Mouse (Mus musculus) midbrain, embryonic 16.5 days (tissue): Measurements from ENCODE around the gene Rab8a. TPM values are rescaled to one million over a fixed set of nuclear protein-coding genes. Genes with fewer than 3 reads are reported as not detected.

ENCODE experiments used
- ATAC-seq: fragments of 200-750 bp; cut with Nextera tagmentation; 2 replicates; pipeline ENCODE4 v1.8.0; 2017; ENCODE audit warnings: moderate TSS enrichment
- H3K27ac ChIP-seq: fragments of 300-500 bp; sonication (generic); 2 replicates; pipeline ENCODE4 v1.5.1; 2014; ENCODE audit warnings: mild to moderate bottlenecking, low read length, mixed read lengths
- H3K27me3 ChIP-seq: fragments of 300-500 bp; sonication (generic); 2 replicates; pipeline ENCODE4 v1.6.1; 2014; ENCODE audit warnings: low read depth, low read length, mixed read lengths; ENCODE audit not compliant: control insufficient read depth, insufficient read depth
- H3K36me3 ChIP-seq: fragments of 300-500 bp; sonication (generic); 2 replicates; pipeline ENCODE4 v1.6.1; 2014; ENCODE audit warnings: mild to moderate bottlenecking, low read length, moderate library complexity, mixed read lengths; ENCODE audit not compliant: control insufficient read depth, insufficient read depth
- H3K4me1 ChIP-seq: fragments of 300-500 bp; sonication (generic); 2 replicates; pipeline ENCODE4 v1.6.1; 2014; ENCODE audit warnings: mild to moderate bottlenecking, low read length, mixed read lengths; ENCODE audit not compliant: control insufficient read depth, insufficient read depth
- H3K4me2 ChIP-seq: fragments of 300-500 bp; sonication (generic); 2 replicates; pipeline ENCODE4 v1.6.1; 2014; ENCODE audit warnings: mild to moderate bottlenecking, low read length, mixed read lengths
- H3K4me3 ChIP-seq: fragments of 300-500 bp; sonication (generic); 2 replicates; pipeline ENCODE4 v1.5.1; 2014; ENCODE audit warnings: low read depth, mild to moderate bottlenecking, low read length, moderate library complexity, mixed read lengths
- H3K9ac ChIP-seq: fragments of 300-500 bp; sonication (generic); 2 replicates; pipeline ENCODE4 v1.6.1; 2014; ENCODE audit warnings: low read depth, low read length, mixed read lengths
- H3K9me3 ChIP-seq: fragments of 300-500 bp; sonication (generic); replicated peaks from 2 replicates; pipeline ENCODE4 v1.6.1; 2014; ENCODE audit warnings: mild to moderate bottlenecking, low read length, mixed read lengths; ENCODE audit not compliant: control insufficient read depth, poor library complexity, severe bottlenecking
- WGBS: fragments of 180-500 bp; shearing (Covaris S2); extraction: QIAGEN DNeasy Blood & Tissue Kit; methylation state at CpG from one replicate; pipeline ENCODE4 v1.1.7; 2014; 5-methylcytosine and 5-hydroxymethylcytosine counted together
- polyA plus RNA-seq: library from polyadenylated mRNA; unstranded; fragments of >200 nt; fragmentation: Nextera tagmentation; extraction: Ambion mirVana; gene quantifications from 2 replicates; pipeline ENCODE4 v1.2.1, GENCODE M21; 2015

The Rab8a gene
- polyA plus RNA-seq, 1 experiment from 2014 or later, result 84.5 TPM

DNA sequence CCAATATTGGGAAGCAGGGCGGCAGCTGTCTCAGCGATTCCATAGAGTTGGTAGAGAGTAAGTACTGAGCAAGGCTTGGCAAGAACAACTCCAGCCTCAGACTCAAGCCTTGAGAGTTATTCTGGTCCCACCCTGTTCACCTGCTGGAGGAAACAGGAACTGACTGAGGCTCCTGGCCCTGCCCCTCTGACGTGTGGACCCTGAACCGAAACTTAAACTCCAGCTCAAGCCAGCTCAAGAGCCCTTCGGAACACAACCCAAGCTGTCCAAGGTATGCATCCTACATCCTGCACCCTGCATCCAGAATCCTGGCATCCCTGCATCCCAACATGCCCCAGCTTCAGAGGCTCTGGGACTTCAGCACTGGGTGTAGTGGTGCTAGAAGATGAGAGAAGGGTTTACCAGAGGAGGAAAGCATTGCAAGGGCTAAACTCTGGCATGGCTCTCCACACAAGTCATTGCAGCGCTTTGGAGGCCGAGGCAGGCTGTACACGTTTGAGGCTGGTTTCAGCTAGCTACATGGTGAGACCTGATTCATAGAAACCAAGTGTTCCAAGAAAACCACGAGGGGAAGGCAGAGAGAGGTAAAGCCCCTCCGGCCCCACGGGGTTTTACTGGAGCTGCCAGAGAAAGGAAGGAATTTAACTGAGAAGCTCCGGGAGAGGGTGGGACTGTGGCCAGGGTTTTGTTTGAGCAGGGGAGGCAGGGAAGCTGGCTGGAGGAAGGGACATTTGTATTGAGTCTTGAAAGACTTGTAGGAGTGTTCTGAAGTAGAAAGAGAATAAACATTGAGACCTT lies 28.6 kb downstream of the Rab8a start, which contains the start of gene Hsh2d:
Gene Hsh2d, plus strand, starts transcription at position 222 of the 798 bp plus-strand sequence.
- H3K4me3 ChIP-seq, result no peak within 1 kb of the TSS
- ATAC-seq, result no peak
- WGBS, result 72% methylated on average over 12 of the region's 12 CpGs
- H3K9me3 ChIP-seq, result no peaks in the 10 kb centered on the region
- H3K36me3 ChIP-seq, result no peaks in the 10 kb centered on the region
- no peak within 1 kb of the TSS for H3K4me2 ChIP-seq
- no peak within 1 kb of the TSS for H3K27ac ChIP-seq
- H3K9ac ChIP-seq, result no peak within 1 kb of the TSS
- no peaks in the 10 kb centered on the region for H3K4me1 ChIP-seq
- no peaks in the 10 kb centered on the region for H3K27me3 ChIP-seq

DNA sequence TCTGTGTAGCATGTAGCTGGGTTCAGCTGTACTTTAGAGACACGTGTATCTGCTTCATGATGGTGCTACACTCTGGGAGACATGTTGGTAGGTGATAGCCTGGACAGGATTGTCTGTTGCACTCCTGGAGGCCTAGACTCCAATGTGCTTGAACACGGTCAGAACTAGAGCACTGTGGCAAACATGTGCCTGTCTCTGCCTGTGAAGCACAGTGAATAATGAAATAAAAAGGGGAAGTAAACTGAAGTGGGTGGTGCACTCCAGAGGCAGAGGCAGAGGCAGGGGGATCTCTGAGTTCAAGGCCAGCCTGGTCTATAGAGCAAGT lies 29.2 kb downstream of the Rab8a start:
- Histone ChIP-seq H3K9ac (no peak overlapping the region), H3K4me2 (no peak overlapping the region), H3K9me3 (no peaks in the 10 kb centered on the region), H3K4me1 (no peaks in the 10 kb centered on the region), H3K27me3 (no peaks in the 10 kb centered on the region), H3K4me3 (no peak overlapping the region), H3K27ac (no peak overlapping the region), H3K36me3 (no peaks in the 10 kb centered on the region)
- WGBS, result 84% methylated on average over 2 of the region's 2 CpGs
- no peak for ATAC-seq

DNA sequence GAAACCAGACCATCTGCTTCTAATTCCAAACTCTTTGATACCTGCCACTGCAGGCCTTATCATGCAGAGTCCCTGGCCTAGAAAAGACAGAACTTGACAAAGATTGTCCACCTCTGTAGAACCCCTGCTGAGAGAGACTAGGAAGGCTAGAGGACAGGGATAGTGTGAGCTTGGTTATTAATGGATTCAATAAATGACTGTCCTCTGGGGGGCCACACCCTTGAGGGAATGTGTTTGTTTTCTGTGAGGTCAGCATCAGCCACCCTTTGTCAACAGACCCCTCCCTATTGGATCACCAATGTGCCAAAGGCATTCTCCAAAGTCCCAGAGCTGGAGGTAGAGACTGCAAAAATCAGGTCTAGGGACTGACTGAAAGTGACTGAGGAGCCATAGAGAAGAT lies 31.1 kb downstream of the Rab8a start:
- H3K36me3 ChIP-seq, result no peaks in the 10 kb centered on the region
- no peak overlapping the region for H3K9ac ChIP-seq
- H3K9me3 ChIP-seq, result no peaks in the 10 kb centered on the region
- no peak for ATAC-seq
- no peak overlapping the region for H3K4me2 ChIP-seq
- no peak overlapping the region for H3K4me3 ChIP-seq
- H3K4me1 ChIP-seq, result no peaks in the 10 kb centered on the region
- no peak overlapping the region for H3K27ac ChIP-seq
- no peaks in the 10 kb centered on the region for H3K27me3 ChIP-seq

DNA sequence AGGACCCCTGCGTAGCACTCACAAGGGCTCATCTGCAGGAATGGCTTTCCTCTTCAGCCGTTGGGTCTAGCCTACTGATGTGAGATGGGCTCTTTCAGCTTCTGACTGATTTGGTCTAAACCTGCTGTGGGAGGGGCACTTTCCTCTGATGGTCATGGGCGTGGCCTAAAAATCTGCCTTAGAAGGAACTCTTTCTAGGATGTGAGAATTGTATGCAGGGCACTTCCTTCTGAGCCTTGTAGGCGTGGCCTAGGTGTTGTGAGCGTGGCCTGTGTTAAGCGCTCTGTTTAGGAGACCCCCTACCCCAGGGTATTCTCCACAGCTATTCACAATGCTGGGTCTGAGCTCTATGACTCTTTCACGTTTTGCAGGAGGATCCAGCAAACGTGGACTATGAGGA lies 37.0 kb downstream of the Rab8a start:
- Histone ChIP-seq H3K4me1 (no peaks in the 10 kb centered on the region), H3K4me3 (no peak overlapping the region), H3K4me2 (no peak overlapping the region), H3K36me3 (no peaks in the 10 kb centered on the region), H3K27me3 (no peaks in the 10 kb centered on the region), H3K9ac (no peak overlapping the region), H3K27ac (no peak overlapping the region), H3K9me3 (peaks cover 15% of the 10 kb centered on the region)
- ATAC-seq, result no peak
- 57% methylated on average over 8 of the region's 8 CpGs for WGBS

DNA sequence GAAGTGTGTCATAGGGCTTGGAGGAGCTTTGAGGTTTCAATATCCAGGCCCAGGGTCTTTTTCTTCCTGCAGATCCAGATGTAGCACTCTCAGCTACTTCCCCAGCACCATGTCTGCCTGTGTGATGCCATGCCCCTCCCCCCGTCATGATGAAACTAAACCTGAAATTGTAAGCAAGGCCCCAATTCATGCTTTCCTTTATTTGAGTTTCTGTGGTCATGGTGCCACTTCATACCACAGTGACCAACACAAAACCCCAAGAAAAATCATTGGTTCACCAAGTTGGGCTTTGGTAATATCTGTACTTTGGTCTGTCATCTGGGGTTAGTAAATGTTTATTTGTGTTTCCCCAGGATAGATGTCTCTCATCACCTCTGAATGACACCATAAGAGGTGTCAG lies 47.6 kb downstream of the Rab8a start:
- 94% methylated on average over 1 of the region's 1 CpGs for WGBS
- no peaks in the 10 kb centered on the region for H3K36me3 ChIP-seq
- no peak overlapping the region for H3K27ac ChIP-seq
- H3K9me3 ChIP-seq, result no peaks in the 10 kb centered on the region
- no peak overlapping the region for H3K4me3 ChIP-seq
- no peaks in the 10 kb centered on the region; the same call in 1 of the 2 replicates for H3K27me3 ChIP-seq
- no peaks in the 10 kb centered on the region for H3K4me1 ChIP-seq
- no peak overlapping the region for H3K4me2 ChIP-seq
- no peak for ATAC-seq
- no peak overlapping the region for H3K9ac ChIP-seq

DNA sequence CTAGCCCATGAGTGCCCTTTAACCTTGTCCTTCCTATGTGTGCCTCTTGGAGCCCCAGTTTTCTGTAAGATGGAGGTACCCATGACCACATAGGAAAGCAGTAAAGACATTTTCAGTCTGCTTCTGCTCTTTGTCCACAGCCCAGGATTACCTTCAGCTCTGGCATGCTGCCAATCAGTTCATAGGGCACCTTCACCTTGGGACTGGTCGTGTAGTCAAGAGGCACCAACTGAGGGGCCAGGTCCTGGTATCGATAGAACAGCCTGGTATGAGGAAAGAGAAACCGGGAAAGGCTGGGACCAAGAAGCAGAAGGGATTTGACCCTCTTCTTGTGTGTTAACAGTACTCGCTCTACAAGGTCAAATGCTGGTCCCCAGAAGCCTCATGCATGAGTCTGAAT lies 49.2 kb downstream of the Rab8a start:
- no peaks in the 10 kb centered on the region for H3K36me3 ChIP-seq
- H3K4me3 ChIP-seq, result no peak overlapping the region
- H3K9ac ChIP-seq, result no peak overlapping the region
- H3K27ac ChIP-seq, result no peak overlapping the region
- no peak overlapping the region for H3K4me2 ChIP-seq
- peaks cover 3% of the 10 kb centered on the region for H3K27me3 ChIP-seq
- WGBS, result 81% methylated on average over 4 of the region's 4 CpGs
- H3K9me3 ChIP-seq, result no peaks in the 10 kb centered on the region
- no peaks in the 10 kb centered on the region for H3K4me1 ChIP-seq
- ATAC-seq, result no peak

DNA sequence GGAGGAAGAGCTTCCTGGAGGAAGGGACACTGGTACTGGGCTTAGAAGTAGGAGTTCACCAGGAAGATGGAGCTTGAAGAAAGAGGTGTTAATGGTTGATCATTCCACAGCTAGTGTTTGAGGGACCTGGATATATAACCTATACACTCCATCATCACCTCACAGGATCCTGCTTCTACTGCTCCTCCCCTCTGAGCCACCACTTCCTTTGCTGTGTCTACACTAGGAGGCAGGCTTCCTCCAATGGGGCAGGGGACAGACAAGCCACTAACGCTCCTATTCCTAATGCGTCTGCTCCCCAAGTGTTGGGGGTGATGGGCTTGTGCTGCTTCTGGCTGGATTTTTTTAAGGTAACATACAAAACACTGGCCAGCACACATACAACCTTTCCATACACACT lies 49.7 kb downstream of the Rab8a start:
- no peak overlapping the region for H3K4me2 ChIP-seq
- ATAC-seq, result no peak
- no peak overlapping the region for H3K4me3 ChIP-seq
- no peak overlapping the region for H3K9ac ChIP-seq
- no peaks in the 10 kb centered on the region for H3K36me3 ChIP-seq
- WGBS, result 67% methylated on average over 2 of the region's 2 CpGs
- peaks cover 5% of the 10 kb centered on the region for H3K27me3 ChIP-seq
- H3K4me1 ChIP-seq, result no peaks in the 10 kb centered on the region
- no peaks in the 10 kb centered on the region for H3K9me3 ChIP-seq
- H3K27ac ChIP-seq, result no peak overlapping the region

DNA sequence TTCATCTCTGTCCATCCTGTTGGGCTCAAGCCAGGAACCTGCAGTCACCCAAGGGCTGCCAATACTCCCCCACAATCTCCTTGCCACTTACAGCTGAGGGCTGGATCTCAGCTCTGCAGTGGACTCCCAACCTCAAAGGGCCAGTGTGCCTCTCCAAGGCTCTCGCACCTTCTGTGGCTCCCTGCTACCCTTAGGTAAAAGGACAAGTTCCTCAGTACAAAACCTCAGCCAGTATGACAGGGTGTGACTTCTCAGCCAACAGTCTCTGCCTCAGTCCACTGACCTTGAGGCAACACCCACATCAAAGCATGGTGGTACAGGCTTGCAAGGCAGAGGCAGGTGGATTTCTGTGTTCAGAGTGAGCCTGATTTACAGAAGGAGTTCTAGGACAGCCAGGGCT lies 50.8 kb downstream of the Rab8a start:
- no peaks in the 10 kb centered on the region for H3K9me3 ChIP-seq
- H3K27ac ChIP-seq, result no peak overlapping the region
- ATAC-seq, result no peak
- no peak overlapping the region for H3K4me3 ChIP-seq
- 89% methylated on average over 1 of the region's 1 CpGs for WGBS
- H3K9ac ChIP-seq, result no peak overlapping the region
- no peaks in the 10 kb centered on the region for H3K36me3 ChIP-seq
- H3K27me3 ChIP-seq, result peaks cover 12% of the 10 kb centered on the region
- no peak overlapping the region for H3K4me2 ChIP-seq
- H3K4me1 ChIP-seq, result no peaks in the 10 kb centered on the region

DNA sequence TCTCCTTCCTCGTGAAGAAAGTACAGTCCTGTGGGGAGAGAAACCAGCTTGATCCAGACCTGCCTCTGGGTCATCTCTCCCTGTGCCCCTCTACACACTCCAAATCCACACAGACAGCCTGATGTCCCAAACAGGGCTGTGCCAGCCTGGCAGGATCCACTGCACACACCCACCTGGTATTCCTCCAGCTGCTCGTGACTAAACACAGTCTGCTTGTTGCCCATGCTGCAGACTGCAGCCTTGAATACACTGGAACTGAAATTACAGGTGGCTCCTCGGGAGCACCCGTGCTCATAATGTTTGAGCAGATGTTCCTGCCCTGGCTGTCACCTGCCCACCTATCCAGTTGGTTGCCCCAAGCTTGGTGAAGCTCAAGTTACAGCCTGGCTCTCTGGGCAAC lies 51.8 kb downstream of the Rab8a start, which contains the start of gene Cib3:
Gene Cib3, minus strand, starts transcription at position 87 of the 400 bp plus-strand sequence.
- Histone ChIP-seq H3K27ac (no peak within 1 kb of the TSS), H3K9ac (no peak within 1 kb of the TSS), H3K27me3 (peaks cover 12% of the 10 kb centered on the region), H3K4me1 (no peaks in the 10 kb centered on the region), H3K36me3 (no peaks in the 10 kb centered on the region), H3K4me3 (no peak within 1 kb of the TSS), H3K4me2 (no peak within 1 kb of the TSS), H3K9me3 (no peaks in the 10 kb centered on the region)
- no peak for ATAC-seq
- 57% methylated on average over 4 of the region's 4 CpGs for WGBS
